Mouse (Mus musculus) monocyte, adult 5-6 weeks (primary cell): ENCODE data around the gene Fbxo9. TPM values are rescaled to one million over a fixed set of nuclear protein-coding genes. Genes with fewer than 3 reads are reported as not detected.
"Not testable (repeated sequence)": the region's sequence is repeated elsewhere in the genome, so short reads cannot be mapped to it uniquely, and the experiment has no call there.

Experiments
- ATAC-seq: fragments of 153-309, 156-312 bp; replicated peaks from 2 replicates; pipeline ENCODE4 v1.8.0; 2017; ENCODE audit warnings: mild to moderate bottlenecking; ENCODE audit not compliant: low TSS enrichment, insufficient number of reproducible peaks, severe bottlenecking, poor library complexity, low FRiP score
- total RNA-seq: library from RNA; stranded (forward); fragments of 200-1000, 200-491, 200-594 nt; gene quantifications from 3 replicates; pipeline ENCODE4 v1.2.3, GENCODE M21; 2017

Gene Fbxo9
- total RNA-seq, result 43.6 to 76.3 TPM (median 68.7 TPM) in 3 replicates

DNA sequence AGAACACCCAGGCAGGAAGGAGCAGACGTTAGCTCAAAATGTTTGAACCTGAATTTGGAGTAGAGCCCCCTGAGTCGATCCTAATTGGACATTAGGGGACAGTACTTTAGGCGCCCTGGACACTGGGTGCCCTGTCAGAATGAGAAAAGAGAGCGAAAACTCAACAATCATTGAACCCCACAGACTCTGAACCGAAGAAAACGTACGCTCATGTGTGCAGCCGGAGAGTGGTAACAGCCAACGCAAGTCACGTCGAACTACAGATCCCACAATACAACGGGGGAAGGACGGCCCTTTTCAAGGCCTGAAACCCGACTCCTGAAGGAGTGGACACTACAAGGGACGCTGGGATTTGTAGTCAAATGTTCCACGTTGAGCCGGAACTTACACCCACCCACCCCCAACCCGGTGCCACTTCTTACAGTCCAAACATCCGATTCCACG is at the start of gene Fbxo9, which contains the start of gene Ick:
TSS of gene Fbxo9 (minus strand) at position 270 of the 444 bp plus-strand sequence.
TSS of gene Ick (plus strand) at position 397 of the 444 bp plus-strand sequence.
- peak; percentile 94 for ATAC-seq

DNA sequence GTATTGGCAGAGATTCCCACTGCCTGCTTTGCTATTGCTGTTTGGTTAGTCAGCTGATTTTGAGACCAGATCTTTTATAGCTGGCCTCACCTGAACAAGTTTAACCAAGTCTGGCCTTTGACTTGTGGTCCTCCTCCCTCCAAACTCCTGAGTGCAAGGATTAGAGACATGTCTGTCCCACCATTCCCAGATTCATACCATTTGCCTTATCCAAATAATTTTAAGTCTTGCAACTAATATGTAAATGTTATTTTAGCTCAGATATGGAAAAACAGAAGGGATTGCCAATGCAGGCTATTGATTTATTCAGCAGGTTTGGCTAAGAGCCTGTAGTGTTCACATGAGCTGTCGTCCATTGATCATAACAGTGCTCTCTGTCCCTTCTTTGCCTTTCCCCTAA is 48.4 kb upstream of the Fbxo9 start:
- no peak for ATAC-seq

DNA sequence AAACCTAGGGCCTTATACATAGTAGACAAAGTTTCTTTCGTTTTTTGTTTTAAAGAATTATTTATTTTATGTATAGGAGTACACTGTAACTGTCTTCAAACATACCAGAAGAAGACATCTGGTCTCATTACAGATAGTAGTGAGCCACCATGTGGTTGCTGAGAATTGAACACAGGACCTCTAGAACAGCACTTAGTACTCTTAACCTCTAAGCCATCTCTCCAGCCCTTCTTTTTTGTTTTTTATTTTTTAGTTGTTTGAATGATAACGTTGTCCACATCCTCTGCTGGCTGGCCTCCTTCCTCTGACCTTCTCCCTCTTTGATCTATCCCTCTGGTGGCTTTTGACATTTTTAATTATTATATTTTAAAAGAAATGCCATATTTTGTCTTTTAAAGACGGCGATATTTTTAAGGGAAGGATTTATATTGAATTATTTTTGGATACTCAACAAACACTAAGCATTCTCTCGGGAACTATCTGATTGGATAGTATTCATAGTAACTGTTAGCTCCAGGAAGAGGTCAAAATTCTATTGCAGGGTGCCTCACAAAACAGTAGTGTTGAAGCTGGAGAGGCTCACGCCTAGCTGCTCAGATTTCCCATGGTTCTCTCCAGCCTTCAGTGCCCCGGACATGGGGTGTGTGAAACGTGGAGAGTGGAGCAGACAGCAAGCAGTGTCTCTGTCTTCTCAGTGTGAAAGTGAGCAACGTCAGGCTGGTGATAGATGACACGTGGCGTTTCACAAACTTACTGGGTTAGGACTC is 45.5 kb upstream of the Fbxo9 start:
- ATAC-seq, result no peak

DNA sequence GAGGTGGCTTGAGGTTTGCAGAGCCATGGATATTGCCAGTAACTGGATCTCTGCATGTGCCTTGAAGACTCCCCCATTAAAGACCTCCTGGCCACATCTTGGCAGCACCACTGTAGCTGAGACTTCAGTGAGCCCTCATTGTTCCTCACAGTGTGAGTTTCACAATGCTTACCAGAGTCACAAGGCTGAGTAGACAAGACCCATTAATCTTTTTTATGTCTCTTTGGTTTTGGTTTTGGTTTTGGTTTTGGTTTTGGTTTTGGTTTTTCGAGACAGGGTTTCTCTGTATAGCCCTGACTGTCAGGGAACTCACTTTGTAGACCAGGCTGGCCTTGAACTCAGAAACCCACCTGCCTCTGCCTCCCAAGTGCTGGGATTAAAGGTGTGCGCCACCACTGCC is 40.9 kb upstream of the Fbxo9 start:
- ATAC-seq, result not testable (repeated sequence)

DNA sequence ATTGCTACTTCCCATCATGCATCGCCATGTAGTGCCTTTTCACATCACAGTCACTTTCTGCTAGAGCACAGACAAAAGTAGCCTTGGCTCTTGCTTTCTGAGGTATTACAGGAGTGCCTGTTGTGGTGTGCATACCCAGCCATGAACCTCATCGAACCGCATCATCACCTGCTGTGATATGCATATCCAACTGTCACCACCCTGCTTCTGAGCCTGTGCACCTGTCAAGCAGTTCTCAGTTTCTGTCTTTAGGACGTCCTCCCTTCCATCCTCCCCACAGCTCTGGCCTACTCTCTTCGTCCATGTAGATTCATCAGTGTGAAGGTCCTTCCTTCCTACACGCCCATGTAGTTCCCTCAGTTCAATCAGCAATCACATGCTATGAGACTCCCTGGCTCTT is 39.3 kb upstream of the Fbxo9 start:
- ATAC-seq, result no peak

DNA sequence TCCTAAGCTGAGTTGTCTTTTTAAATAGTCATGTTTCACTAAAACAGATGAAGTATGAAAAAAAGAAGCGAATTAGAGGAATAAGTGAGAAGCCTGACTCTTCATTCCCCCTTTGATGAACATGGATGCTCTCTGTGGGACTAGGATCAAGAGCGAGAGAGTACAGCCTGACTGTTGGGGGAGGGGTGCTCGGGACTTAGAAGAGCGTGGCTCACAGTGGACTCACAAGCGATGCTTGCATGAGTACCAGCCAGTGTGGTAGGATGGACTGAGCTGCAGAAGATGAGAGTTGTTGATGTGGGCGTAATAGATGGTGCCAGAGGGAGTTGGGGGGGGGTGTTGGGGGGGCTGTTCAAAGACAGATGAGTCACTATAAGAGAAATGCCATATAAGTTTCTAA is 37.8 kb upstream of the Fbxo9 start:
- no peak for ATAC-seq

DNA sequence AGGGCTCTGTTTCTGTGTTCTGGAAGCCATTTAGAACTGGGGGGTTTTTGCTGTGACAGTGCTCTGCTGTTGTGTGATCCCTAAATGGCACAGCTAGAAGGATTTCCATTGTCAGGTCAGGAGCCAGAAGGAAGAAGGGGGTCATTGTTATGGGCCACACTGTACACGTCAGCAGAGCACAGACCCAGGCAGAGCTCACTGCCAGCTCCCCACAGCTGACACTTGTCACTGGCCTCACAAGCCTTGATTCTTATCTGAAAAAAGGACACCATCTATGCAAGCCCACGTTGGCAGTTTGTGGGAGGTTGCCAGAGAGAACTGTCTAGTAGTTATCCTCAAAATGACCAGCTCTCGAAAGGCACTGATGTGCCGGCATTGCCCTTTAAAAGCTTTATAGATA is 37.2 kb upstream of the Fbxo9 start:
- ATAC-seq, result no peak

DNA sequence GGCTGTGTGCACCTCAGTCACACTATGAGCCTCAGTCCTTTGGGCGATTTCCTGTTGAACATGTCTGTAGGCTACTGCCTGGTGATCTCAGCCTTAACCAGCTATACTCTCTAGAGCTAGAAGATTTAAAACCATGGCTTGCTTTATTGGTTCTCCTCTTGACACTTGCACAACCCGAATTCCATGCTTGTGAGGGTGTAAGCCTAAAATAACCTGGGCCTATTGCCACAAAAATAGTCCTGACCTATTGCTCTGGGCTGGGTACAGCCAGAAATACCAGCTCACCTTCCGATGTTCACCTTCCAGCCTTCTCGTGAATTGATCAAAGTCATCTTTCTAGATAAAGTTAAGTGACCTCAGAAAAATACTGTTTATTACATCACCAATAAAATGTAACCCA is 30.6 kb upstream of the Fbxo9 start:
- ATAC-seq, result no peak

DNA sequence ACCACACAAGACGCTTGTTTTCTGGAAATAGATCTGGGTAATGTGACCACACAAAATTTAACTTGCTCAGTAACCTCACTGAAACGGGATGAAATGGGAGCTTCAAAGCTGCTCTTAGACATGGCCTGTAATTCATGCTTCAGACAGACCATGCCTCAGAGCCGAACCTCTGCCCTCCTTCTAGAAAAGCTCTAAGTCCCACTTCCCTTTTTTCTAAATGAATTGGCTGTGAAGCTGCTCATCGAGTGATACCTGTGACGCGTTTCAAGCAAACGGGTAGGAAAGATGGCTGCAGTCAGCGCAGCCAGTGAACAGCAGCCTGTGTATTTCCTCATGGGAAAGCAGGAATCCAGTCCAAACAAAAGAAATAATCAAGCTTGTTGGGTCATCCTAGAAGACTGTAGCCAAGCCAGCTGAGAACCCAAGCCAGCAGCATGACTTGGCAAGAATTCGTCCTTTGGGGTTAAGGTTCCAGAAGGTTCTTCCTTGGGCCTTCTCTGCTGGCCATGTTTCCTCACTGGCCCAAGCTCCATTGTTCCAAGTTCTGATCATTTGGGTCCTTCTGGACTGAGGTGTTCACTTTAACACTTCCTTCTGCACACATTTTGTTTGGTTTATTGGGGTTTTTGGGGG is 29.3 kb upstream of the Fbxo9 start:
- ATAC-seq, result no peak

DNA sequence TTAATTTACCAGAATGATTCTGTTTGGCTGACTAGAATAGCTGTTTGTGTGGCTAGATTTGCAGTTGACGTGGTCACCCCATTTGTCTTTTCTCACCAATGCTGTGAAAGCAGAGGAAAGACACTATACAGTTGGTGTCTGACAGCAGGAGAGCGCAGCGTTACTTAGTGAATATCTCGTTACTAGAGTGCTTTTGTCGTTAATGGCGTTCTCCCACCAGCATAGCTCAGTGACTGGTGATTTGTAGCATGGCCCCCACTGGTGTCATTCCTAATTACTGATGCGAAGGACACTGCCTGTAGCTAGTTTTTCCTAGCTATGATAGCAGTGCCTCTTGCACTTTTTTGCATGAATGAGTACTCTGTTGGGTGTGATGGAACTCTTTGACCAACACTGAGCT is 26.8 kb upstream of the Fbxo9 start:
- no peak for ATAC-seq

DNA sequence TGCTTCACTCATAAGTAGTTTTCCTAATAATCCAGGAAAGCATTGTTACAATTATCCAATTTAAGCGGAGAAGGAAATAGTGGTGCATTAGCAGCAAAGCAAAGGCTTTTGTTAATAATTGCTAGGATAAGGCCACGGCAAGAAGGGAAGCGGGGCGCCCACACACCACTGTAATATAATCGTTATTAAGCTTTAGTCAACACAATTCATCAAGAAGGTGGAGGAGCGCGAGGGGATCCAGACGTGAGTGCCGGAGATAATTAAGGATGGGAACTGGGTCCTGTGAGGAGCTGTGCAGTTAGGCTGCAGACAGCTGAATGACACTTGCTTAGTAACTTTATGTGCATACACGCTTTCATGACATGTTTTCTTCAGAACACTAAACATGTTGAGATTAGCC is 17.8 kb upstream of the Fbxo9 start:
- no peak for ATAC-seq

DNA sequence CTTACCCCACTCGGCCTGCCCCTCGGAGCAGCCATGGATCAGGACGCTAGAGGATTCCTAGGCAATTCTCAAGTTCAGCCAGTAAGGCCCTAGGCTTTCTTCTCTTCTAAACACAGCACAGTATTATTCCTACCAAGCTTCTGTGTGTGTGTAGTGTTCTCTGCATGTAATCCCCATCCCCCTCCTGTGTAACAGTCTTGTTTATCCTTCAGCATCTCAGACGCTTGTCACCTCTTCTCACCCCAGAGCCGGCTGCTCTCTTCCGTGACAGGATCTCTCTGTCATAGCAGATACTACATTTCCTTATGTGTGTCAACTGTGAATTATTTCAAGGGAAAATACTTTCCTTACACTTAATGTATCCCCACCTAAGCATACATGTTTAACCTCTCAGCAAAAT is 17.1 kb upstream of the Fbxo9 start:
- no peak for ATAC-seq

DNA sequence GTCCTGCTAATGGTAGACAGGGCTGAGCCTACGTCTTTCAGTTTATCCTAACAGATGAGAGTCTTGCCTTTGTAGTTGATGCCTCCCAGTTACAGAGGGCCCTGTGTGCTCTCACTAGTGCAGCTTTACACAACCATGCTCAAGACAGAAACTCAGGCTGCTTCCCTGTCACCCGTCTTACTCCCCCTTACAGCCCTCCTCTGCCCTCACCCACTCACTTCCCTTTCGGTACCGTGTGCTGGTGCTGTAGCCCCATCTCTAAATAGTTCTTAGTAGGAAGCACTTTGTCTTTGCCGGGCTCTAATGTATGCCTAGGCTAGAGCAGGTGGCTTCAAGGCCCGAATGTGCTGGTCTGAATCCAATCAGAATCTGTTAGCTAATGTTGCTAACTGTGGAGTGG is 15.4 kb upstream of the Fbxo9 start:
- ATAC-seq, result no peak

DNA sequence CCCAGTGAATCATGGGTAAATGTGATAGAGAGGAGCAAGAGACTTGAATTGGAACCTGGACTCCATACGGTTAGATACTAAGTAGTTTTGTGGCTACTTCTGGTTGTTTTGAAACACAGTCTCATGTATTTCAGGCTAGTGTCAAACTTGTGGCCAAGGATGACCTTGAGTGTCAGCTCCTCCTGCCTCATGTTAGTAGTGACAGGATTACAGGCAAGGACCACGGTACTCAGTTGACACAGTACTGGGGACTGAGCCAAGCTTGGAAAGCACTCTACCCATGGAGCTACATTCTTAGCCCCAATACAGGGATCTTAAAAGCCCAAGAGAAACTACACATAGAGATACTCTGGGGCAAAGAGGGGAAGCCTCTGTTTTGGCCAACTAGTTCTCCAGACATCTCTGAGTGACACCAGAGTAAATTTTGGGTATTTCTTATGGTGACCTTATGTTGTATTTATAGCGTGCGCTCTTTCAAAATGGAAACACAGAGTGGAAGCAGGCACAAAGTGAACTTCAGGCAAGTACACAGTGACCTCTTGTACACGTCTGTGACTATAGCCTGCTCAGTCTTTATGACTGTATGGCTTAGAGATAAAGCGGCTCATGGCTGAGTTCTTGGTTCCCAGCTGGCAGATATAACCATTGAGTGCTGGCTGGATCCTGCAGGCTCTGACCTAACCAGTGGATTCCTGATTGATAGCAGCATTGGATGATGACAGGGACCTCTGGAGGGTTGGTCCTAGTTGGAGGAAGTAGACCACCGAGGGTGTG is 14.3 kb upstream of the Fbxo9 start:
- ATAC-seq, result no peak

DNA sequence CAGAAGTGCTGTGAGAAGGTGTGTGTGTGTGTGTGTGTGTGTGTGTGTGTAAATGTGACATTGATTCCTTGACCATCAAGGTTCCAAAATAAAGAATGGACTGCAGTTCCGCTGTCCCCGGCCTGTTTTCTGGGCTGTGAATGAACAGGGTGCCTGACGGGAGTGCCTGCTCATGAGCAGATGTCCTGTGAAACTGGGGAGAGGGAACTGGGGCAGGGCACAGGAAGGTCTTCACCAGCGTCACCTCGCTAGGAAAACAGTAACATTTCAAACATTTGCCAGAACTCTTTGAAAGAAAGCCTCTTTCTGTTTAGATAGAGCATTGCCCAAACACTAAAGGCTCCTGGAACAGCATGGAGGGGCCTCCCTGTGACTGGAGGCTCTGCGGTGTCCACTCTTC is 13.1 kb upstream of the Fbxo9 start:
- ATAC-seq, result no peak

DNA sequence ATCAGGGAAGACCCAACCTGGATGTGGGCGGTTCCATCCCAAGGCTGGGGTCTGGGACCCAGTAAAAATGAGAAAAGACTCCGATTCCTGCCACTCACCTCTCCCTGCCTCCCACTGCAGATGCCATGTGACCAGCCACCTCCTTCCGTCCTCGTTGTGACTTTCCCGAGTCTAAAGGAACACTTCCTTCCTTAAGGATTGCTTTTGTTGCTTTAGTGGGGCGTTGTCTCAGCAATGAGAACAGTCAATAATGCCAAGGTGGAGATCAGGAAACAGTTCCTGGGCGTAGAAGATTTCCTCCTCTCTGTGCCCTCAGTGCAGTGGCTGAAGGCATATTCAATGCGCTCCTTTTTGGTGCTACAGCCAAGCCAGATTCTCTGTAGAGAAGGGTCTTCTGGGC is 12.5 kb upstream of the Fbxo9 start:
- no peak for ATAC-seq

DNA sequence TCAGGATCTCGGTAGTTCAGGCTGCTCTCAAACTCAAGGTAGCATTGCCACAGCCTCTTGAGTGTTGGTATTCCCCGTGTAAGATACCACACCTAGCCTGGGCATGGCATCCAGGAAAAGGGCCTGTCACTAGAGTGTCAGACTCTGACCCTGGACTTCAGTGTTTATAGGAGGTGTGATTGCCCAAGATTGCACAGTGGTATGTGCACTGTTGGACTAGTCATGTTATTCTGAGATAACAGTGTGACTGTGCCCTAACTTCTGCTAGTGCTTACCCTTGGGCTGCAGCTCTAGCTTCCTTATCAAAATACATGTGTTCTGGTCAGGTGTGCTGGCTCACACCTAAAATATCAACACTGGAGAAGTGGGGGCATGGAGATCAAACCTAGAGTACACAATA is 8.8 kb upstream of the Fbxo9 start:
- no peak for ATAC-seq

DNA sequence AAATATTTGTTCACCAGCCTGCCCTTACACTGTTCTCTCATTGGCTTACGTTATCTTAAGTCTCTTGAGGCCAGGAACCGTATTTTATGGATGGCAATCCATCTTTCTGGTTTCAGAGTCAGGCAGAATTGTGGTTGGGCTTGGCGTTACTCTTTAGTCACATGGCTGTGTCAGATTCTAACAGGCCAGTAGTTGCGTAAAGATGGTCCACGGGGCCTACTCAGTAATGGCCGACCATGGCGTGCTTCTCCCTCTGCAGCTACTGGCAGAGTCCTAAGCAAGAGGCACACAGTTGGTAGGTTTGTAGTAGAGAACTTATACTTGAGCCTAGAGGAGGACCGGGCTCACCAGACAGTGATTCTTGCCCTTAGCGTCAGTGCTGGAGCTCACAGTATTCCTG is 6.9 kb upstream of the Fbxo9 start:
- no peak for ATAC-seq

DNA sequence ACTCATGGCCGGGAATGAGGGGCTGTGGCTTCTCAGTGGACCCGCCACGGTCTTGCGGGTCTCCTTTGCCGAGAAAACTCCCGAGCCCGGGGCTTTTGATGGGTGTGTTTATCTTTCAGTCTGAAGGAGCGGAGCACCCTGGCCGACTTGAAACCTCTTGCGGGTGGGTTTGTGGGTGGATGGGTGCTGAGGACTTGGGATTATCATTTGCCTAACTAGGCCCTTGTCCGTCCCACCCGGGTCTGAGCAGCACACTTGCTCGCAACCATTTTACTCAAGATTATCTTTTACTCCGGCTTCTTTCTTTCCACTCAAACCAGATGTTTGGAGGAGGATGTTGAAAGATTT is 4.6 kb upstream of the Fbxo9 start:
- no peak for ATAC-seq
